Mouse (Mus musculus): ENCODE results near the gene Gm11595.
"Not testable (repeated sequence)": the region's sequence is repeated elsewhere in the genome, so short reads cannot be mapped to it uniquely, and the experiment has no call there.

Gene Gm11595

GRCm38 (mm10) chr11:99772813-99773212 is at the start of gene Gm11595:
Gene Gm11595 (minus strand): TSS chr11:99772913.
- not testable (repeated sequence) for DNase-seq (ENCODE audit: low read depth, low spot score)

GRCm38 (mm10) chr11:99815566-99815965 is 42.9 kb upstream of the Gm11595 start, which contains the start of gene Gm11564:
Gene Gm11564 (minus strand): TSS chr11:99815666.
- DNase-seq (ENCODE audit: low read depth, low spot score): not testable (repeated sequence)

GRCm38 (mm10) chr11:99809792-99810191 is 37.1 kb upstream of the Gm11595 start, which contains the start of gene Krtap4-13:
Gene Krtap4-13 (minus strand): TSS chr11:99809892.
- DNase-seq (ENCODE audit: low read depth, low spot score): not testable (repeated sequence)

- DNase-seq (ENCODE audit: low read depth, low spot score): not testable (repeated sequence)
These were observed 31.6 kb upstream of the Gm11595 start, which contains the start of gene Gm11554 for GRCm38 (mm10) chr11:99804346-99804745. Gene Gm11554 (minus strand): TSS chr11:99804446.

- not testable (repeated sequence) for DNase-seq (ENCODE audit: low read depth, low spot score)
These were observed 26.1 kb upstream of the Gm11595 start, which contains the start of gene Gm11569 for GRCm38 (mm10) chr11:99798832-99799231. Gene Gm11569 (minus strand): TSS chr11:99798932.

- DNase-seq (ENCODE audit: low read depth, low spot score): no peak
These were observed 20.7 kb upstream of the Gm11595 start, which contains the start of gene Gm11596 for GRCm38 (mm10) chr11:99793367-99793766. Gene Gm11596 (minus strand): TSS chr11:99793467.

- DNase-seq (ENCODE audit: low read depth, low spot score): not testable (repeated sequence)
These were observed 12.2 kb upstream of the Gm11595 start, which contains the start of gene Krtap4-9 for GRCm38 (mm10) chr11:99784900-99785299. Gene Krtap4-9 (plus strand): TSS chr11:99785200.

GRCm38 (mm10) chr11:99780604-99781003 is 7.9 kb upstream of the Gm11595 start, which contains the start of gene Krtap4-8:
Gene Krtap4-8 (minus strand): TSS chr11:99780704.
- no peak for DNase-seq (ENCODE audit: low read depth, low spot score)

- no peak for DNase-seq (ENCODE audit: low read depth, low spot score)
These were observed 5.7 kb upstream of the Gm11595 start for GRCm38 (mm10) chr11:99778401-99778800.

- peak; percentile 89 for DNase-seq (ENCODE audit: low read depth, low spot score)
These were observed 4.3 kb downstream of the Gm11595 start for GRCm38 (mm10) chr11:99768410-99768809.

- DNase-seq (ENCODE audit: low read depth, low spot score): no peak
These were observed 13.8 kb downstream of the Gm11595 start for GRCm38 (mm10) chr11:99758877-99759276.

GRCm38 (mm10) chr11:99743985-99744384 is 28.7 kb downstream of the Gm11595 start:
- no peak for DNase-seq (ENCODE audit: low read depth, low spot score)

- DNase-seq (ENCODE audit: low read depth, low spot score): no peak
These were observed 38.5 kb downstream of the Gm11595 start, which contains the start of gene Gm14180 for GRCm38 (mm10) chr11:99734190-99734589. Gene Gm14180 (minus strand): TSS chr11:99734290.

GRCm38 (mm10) chr11:99724061-99724460 is 48.7 kb downstream of the Gm11595 start:
- DNase-seq (ENCODE audit: low read depth, low spot score): no peak
